Mouse (Mus musculus): ENCODE measurements around the gene Plcb4.

GRCm38 (mm10) chr2:135966871-135967557, 308.2 kb downstream of the Plcb4 start:
- TF ChIP-seq SMC3 (IDR thresholded peaks at IDR 0.05; ENCODE audit: low read depth, low read length) (no peak), USF1 (IDR thresholded peaks at IDR 0.05; ENCODE audit: low read depth, low read length) (no peak), CTCF (conservative IDR thresholded peaks at IDR 0.05 in 1 of 2, IDR thresholded peaks at IDR 0.05 in 1 of 2; ENCODE audit: low read depth in 2 of 2, low read length in 2 of 2) (0 out of 4 replicates have a peak, but pooled peaks of 1 of the 2 experiments have one; percentile 10), EP300 (IDR thresholded peaks at IDR 0.05; ENCODE audit: low read length) (no peak), BHLHE40 (IDR thresholded peaks at IDR 0.05; ENCODE audit: low read depth, low read length) (no peak)

Data from CH12.LX (cell line).